Mouse (Mus musculus) intestine, embryonic 14.5 days (tissue): ENCODE measurements at regions not wholly inside any gene's neighbourhood (a gene's known extent, or its start where the extent isn't known, plus 50 kb on each side); places are given as distances from the start of the nearest gene placed in this dataset.

Experiments
- ATAC-seq: fragments of 200-750 bp; cut with Nextera tagmentation; replicated peaks from 2 replicates; pipeline ENCODE4 v1.8.0; 2017; ENCODE audit warnings: low read depth, moderate number of reproducible peaks, moderate TSS enrichment, moderate library complexity; ENCODE audit not compliant: low FRiP score, low TSS enrichment
- DNase-seq: peaks from one replicate; pipeline ENCODE4 v3.0.0-alpha.2; 2018; ENCODE audit warnings: low spot score
- H3K27ac ChIP-seq: fragments of 300-500 bp; sonication (generic); 2 replicates; pipeline ENCODE4 v1.5.1; 2014; ENCODE audit warnings: low read depth, mild to moderate bottlenecking, control low read depth
- H3K27me3 ChIP-seq: fragments of 300-500 bp; sonication (generic); replicated peaks from 2 replicates; pipeline ENCODE4 v1.6.1; 2014; ENCODE audit warnings: low read length, control low read depth; ENCODE audit not compliant: control insufficient read depth, insufficient read depth
- H3K36me3 ChIP-seq: fragments of 300-500 bp; sonication (generic); 2 replicates; pipeline ENCODE4 v1.6.1; 2014; ENCODE audit warnings: low read length, control low read depth; ENCODE audit not compliant: control insufficient read depth, insufficient read depth
- H3K4me1 ChIP-seq: fragments of 300-500 bp; sonication (generic); replicated peaks from 2 replicates; pipeline ENCODE4 v1.6.1; 2014; ENCODE audit warnings: low read length, control low read depth, mixed read lengths; ENCODE audit not compliant: control insufficient read depth, insufficient read depth
- H3K4me2 ChIP-seq: fragments of 300-500 bp; sonication (generic); 2 replicates; pipeline ENCODE4 v1.6.1; 2014; ENCODE audit warnings: low read length
- H3K4me3 ChIP-seq: fragments of 300-500 bp; sonication (generic); 2 replicates; pipeline ENCODE4 v1.5.1; 2014; ENCODE audit warnings: low read depth, low read length, control low read depth, mixed read lengths
- H3K9ac ChIP-seq: fragments of 300-500 bp; sonication (generic); 2 replicates; pipeline ENCODE4 v1.6.1; 2014; ENCODE audit warnings: mild to moderate bottlenecking, low read length
- H3K9me3 ChIP-seq: fragments of 300-500 bp; sonication (generic); 2 replicates; pipeline ENCODE4 v1.6.1; 2016; ENCODE audit warnings: low read length, control low read depth; ENCODE audit not compliant: control insufficient read depth
- WGBS: fragments of 180-500 bp; shearing (Covaris S2); extraction: QIAGEN DNeasy Blood & Tissue Kit; methylation state at CpG from one replicate; pipeline ENCODE4 v1.1.7; 2014; 5-methylcytosine and 5-hydroxymethylcytosine counted together

DNA sequence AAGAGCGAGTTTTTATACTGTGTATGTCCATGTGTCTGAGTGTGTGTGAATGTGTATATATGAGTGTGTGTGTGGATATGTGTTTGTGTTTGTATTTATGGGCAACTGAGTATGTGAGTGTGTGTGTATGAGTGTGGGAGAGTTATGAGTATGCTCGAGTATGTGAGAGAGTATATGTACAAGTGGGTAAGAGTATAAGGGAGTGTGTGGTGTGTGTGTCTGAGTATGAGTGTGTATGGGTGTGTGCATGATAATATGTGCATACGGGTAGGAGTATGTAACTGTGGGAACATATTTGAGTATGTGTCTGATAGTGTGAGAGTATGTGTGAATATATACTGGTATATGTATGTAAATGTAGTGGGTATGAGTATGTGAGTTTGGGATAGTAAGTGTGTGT is 110.0 kb upstream of the Arhgef26 start:
- Histone ChIP-seq H3K9ac (no peak overlapping the region), H3K4me2 (no peak overlapping the region), H3K36me3 (no peaks in the 10 kb centered on the region), H3K4me3 (no peak overlapping the region), H3K27me3 (no peaks in the 10 kb centered on the region), H3K4me1 (no peaks in the 10 kb centered on the region), H3K9me3 (no peaks in the 10 kb centered on the region), H3K27ac (no peak overlapping the region)
- WGBS: 89% methylated on average over 3 of the region's 3 CpGs
- DNase-seq (no peak), ATAC-seq (no peak)

DNA sequence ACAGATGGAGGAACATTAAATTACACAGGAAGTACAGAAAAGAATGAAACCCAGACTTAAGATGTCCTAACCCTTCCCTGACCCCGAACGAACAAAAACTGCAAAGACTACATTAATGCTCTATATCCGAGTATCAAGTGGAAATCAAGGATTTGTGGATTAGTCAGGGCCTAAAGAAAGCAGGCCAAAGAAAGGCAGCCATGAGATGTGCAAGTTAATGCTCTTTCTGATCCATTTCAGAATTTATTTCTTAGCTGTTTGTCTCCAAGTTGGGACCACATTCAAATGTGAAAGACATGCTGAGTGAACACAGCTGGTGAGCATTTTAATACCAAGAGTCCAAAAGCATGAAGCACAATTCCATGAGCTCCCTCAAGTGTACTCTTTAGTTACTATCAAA is 97.1 kb upstream of the Arhgef26 start:
- Histone ChIP-seq H3K9ac (no peak overlapping the region), H3K9me3 (no peaks in the 10 kb centered on the region), H3K27ac (no peak overlapping the region), H3K4me3 (no peak overlapping the region), H3K36me3 (no peaks in the 10 kb centered on the region), H3K4me2 (no peak overlapping the region), H3K27me3 (no peaks in the 10 kb centered on the region), H3K4me1 (no peaks in the 10 kb centered on the region)
- ATAC-seq (no peak), DNase-seq (no peak)
- 57% methylated on average over 3 of the region's 3 CpGs for WGBS

DNA sequence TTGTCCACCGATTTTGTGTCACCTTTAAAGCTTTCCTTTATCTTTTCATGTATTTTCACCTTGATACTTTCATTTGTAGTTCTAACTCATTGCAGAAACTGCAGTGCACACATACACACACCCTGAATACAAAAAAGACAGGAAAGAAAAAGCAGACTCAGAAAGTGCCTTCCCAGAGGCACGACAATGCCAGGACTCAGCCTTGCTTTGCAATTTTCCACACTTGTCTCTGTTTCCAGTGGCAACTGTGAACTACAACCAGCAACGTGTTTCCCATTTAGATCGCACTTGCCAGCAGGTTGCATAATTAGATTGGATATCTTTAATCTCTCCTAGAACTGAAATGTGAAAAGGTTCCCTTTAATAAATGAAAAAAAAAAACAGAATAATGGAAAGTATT is 66.4 kb upstream of the Arhgef26 start:
- Histone ChIP-seq H3K4me1 (no peaks in the 10 kb centered on the region), H3K4me3 (no peak overlapping the region), H3K9ac (no peak overlapping the region), H3K27ac (no peak overlapping the region), H3K4me2 (no peak overlapping the region), H3K36me3 (no peaks in the 10 kb centered on the region), H3K27me3 (no peaks in the 10 kb centered on the region), H3K9me3 (no peaks in the 10 kb centered on the region)
- 80% methylated on average over 4 of the region's 4 CpGs for WGBS
- no peak for ATAC-seq
- DNase-seq: no peak

DNA sequence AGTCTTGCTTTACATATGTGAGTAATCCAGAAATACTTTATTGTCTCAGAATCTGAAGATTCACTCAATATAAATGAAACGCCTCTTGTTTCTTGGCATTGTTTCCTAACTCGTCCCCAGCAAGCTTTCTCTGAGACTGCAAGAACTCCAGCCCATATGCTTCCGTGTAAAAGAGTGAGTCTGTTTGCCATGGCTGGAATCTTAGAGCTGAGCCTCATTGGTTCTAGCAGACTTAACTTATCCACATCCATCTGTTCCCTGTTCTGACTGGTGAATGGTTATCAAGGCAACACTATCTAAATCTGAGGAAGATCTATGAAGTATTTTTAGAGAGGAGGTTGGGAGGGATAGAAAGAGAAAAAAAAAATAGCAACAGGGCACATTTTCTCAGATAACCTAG is 59.9 kb upstream of the Arhgef26 start:
- DNase-seq: no peak
- Histone ChIP-seq H3K4me2 (no peak overlapping the region), H3K4me1 (no peaks in the 10 kb centered on the region), H3K9me3 (no peaks in the 10 kb centered on the region), H3K27ac (no peak overlapping the region), H3K9ac (no peak overlapping the region), H3K27me3 (no peaks in the 10 kb centered on the region), H3K36me3 (no peaks in the 10 kb centered on the region), H3K4me3 (no peak overlapping the region)
- 72% methylated on average over 3 of the region's 3 CpGs for WGBS
- no peak for ATAC-seq

DNA sequence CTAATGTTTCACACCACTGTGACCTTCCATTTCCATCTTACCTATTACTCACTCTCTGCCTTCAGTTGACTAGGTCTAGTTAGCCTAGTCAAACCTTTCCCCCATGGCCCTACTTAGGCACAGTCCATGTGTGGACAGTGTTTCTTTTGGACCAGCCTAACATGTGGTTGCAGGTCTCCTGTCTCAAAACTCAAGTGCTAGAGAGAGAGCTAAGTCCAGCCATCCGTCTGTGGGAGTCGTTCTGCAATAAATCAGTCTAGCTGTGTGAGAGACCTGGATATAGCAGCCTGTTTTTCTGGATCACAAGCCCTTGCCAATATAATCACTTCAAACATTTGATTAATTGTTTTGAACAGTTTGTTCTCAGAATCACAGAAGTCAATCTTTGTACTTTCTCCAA is 57.2 kb upstream of the Arhgef26 start:
- no peak for DNase-seq
- WGBS: 55% methylated on average over 2 of the region's 2 CpGs
- Histone ChIP-seq H3K36me3 (no peaks in the 10 kb centered on the region), H3K4me2 (no peak overlapping the region), H3K9me3 (no peaks in the 10 kb centered on the region), H3K9ac (no peak overlapping the region), H3K27me3 (no peaks in the 10 kb centered on the region), H3K4me1 (no peaks in the 10 kb centered on the region), H3K4me3 (no peak overlapping the region), H3K27ac (no peak overlapping the region)
- no peak for ATAC-seq
